Mouse (Mus musculus) regulatory T cell (primary cell): Measurements from ENCODE around the gene Elp6.
"Not testable (repeated sequence)": the region's sequence is repeated elsewhere in the genome, so short reads cannot be mapped to it uniquely, and the experiment has no call there.

Source experiments
- in situ Hi-C: fragments of 300-600 bp; cut with MboI, MseI; formaldehyde crosslinking; loops from one replicate; pipeline ENCODE4 v1.15.1; 2025; ENCODE audit warnings: high pct_unique_total_duplicates

The Elp6 gene

GRCm38 (mm10) chr9:110315904-110316303 lies 10.9 kb downstream of the Elp6 start:
- in situ Hi-C loops = no loop called here

DNA sequence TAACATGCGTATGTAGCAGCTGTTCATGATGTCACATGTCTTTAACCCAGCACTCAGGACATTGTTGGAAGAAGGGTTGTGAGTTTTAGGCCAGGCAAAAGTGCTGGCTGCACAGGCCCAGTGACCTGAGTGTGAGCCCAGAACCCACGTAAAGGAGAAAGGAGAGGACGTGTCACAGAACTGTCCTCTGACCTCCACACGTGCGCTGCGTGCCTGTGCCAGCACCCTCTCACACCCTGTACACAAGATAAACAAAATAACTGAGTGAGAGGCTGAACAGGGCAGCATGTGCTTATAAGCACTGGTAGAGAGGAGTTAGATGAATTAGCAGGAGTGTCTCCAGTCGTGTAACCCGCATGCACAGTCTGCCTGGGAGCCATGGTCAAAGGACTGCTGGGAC lies 11.5 kb downstream of the Elp6 start:
- in situ Hi-C loops = no loop called here

DNA sequence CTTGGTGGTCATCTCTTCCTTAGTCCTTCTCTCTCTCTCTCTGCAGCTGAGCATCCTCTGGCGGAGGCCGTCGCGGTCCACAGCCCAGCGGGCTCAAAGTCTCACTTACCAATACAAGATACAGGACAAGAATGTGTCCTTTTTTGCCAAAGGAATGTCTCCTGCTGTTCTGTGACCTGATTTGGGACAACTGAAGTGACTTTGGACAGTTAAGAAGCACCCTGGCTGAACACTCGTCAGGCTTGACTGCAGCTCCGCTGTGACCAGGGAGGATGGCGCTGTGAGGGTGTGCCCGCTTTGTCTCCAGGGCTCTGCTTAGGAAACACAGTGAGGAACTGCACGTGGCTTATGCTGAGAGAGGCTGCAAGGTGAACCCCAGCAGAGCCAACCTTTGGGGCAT lies 15.8 kb downstream of the Elp6 start:
- in situ Hi-C loops = no loop called here

DNA sequence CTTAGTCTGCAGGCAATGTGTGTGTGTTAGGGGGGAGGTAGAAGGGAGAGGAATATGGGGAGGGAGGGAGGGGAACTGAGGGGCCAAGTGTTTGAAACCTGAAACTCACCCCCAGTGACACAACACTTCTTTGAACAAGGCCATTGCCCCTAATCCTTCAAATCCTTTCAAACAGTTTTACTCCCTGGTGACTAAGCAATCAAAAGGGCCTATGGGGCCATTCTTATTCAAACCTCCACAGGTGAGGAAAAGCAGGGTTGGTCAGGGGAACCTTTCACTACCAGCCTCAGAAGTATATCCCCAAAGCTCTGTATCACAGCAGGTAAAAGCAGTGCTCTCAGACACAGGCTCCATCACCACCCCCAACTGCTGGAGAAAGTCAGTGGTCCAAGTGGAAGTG lies 18.0 kb downstream of the Elp6 start:
- in situ Hi-C loops = no loop called here

- in situ Hi-C loops = no loop called here
Measured at GRCm38 (mm10) chr9:110324181-110324580, 19.2 kb downstream of the Elp6 start.

DNA sequence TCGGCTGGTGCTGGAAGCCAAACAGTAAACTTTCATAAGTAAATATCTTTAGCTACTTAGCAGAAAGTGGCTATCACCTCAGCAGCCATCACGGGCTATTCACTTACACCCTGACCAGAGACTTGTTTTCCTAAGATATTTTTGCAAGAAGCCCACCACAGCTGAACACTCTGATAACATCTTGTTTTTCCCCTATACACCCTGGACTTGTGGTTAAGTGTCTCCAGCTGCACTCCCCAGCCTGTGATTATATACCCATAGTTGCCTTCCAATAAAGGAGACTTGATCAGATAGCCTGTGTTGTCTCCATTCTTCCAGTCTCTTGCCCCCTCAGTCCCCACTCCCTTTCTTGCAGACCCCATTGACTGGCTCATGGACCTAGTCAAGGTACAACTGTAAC lies 23.2 kb downstream of the Elp6 start:
- in situ Hi-C loops = no loop called here

DNA sequence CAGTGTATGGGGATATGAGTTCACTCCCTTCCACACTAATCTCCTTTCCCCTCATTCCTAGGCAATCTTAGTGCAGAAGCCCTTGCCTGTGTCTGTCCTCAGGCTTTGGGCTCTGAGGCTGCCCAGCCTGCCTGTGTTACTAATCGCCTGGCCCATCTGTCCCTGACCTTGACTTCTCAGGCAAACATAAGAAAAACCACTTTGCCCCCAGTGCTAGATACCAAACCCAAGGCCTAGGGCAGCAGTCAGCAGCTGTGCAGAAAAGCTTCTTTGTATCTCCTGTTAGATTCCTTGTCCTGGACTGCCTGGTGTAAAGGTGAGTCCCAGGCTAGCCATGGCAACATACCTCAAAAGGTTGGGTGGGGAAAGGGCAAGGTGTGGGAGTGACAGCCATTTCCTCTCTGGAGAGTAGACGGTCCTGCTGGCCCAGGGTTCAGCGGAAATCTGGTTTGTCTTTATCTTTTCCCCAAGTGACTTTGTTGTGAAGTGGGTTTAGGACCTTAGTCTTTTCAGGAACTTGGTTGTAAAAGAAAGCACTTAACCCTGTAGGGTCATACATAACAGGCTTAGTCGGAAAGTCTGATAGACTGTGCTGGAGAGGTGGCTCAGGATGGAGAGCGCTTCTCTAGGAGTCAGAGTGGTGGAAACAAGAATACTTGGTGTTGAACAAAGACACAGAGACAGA lies 24.1 kb downstream of the Elp6 start:
- in situ Hi-C loops = no loop called here

GRCm38 (mm10) chr9:110329655-110330054 lies 24.7 kb downstream of the Elp6 start:
- in situ Hi-C loops = no loop called here

DNA sequence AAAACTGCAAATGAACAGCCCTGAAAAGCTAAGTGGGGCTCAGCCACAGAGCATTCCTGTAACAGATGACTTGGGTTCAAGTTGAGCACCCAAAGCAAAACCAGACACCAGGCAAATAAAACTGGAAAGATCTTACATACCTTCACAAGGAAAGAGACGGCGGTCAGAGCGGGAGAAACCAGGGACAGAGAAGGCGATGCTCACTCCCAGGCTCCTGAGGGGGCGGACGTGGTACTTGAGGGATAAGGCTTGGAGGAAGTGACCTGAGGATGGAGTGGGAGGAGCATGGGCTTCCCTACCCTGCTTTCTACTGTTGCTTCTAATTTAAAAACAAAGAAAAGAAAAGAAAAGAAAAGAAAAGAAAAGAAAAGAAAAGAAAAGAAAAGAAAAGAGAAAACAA lies 25.4 kb downstream of the Elp6 start:
- in situ Hi-C loops = no loop called here

DNA sequence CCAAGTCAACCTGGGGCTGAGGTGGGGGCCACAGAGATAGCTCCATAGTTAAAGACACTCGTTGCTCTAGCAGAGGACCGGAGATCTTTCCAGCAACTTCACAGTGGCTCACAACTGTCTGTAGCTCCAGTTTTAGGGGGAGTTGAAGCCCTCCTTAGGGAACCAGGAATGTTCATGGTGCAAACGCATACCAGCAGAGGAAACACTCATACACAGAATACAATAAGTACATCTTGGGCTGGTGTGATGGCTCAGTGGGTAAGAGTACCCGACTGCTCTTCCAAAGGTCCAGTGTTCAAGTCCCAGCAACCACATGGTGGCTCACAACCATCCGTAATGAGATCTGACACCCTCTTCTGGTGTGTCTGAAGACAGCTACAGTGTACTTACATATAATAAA lies 25.9 kb downstream of the Elp6 start:
- in situ Hi-C loops = not testable (repeated sequence)

- in situ Hi-C loops = no loop called here
Measured at GRCm38 (mm10) chr9:110333135-110333895, 28.3 kb downstream of the Elp6 start, which contains the start of gene Scap. Scap (plus strand) TSS chr9:110333288.

DNA sequence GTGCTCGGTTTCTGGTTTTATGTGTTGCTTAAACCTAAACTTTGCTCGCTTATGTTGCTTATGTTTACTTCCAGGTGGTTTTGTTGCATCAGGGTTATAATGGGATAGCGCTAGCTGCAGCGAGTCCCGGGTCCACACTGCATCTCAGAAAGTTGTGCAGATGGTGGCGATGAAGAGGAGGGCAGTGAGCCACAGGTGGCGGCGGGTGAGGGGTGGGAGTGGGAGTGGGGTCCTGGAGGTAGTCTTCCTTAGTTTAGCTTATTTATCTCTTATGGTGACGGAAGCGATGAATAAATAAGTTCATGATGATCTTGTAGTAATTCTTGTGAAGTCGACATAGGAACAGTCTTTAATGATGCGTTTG lies 28.9 kb downstream of the Elp6 start:
- in situ Hi-C loops = no loop called here

DNA sequence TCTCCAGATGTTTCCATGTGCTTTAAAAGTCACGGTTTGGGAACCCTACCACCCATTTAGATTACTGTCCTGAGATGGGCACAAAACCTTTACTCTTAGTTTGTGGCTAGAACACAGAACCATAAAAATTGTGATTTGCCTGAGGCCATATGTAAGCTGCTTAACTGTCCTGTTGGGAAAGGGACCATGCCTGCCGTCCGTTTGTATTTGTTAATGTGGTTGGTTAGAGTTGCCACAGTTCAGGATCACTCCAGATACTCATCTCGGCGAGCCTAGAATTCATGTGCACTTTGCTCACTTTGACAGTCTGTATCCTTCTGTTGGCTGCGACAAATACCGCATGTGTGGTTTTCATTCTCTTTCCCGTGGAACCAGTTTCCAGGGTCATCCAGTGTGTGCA lies 29.9 kb downstream of the Elp6 start:
- in situ Hi-C loops = no loop called here

- in situ Hi-C loops = no loop called here
Measured at GRCm38 (mm10) chr9:110340037-110340750, 35.2 kb downstream of the Elp6 start.

DNA sequence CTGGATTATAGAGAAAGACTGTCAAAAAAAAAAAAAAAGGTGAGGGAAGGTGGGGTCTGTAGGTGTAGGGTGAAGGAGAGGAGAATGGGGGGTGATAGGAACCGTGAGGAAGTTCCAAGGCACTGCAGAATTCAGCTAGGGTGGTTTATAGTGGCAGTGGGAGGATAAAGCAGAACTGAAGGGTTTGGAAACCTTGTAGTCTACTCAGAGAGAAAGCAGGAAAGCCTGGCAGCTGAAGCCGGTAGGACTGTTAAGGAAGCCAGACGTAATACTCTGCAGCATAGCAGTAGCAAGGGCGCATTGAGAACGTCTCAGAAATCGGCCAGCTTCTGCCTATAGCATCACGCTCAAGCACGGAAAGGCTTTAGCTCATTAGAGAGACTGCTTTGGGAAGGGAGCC lies 37.0 kb downstream of the Elp6 start:
- in situ Hi-C loops = no loop called here

DNA sequence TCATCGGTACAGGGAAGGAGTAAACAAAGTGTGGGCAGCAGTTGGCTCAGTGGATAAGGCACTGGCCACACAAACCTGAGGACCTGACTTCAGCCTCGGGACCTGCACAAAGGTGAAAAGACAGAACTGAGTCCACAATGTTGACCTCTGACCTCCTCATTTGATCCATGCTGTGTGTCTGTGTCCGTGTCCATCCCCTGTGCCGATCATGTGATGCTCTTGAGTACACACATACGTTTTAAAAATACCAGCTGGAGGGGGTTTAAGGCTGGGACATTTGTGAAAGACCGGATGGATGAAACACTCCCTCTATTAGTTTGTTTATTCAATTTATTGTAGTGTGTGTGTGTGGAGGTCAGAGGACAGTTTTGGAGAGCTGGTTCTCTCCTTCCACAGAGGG lies 38.8 kb downstream of the Elp6 start:
- in situ Hi-C loops = no loop called here

GRCm38 (mm10) chr9:110345057-110345739 lies 40.2 kb downstream of the Elp6 start:
- in situ Hi-C loops = no loop called here

DNA sequence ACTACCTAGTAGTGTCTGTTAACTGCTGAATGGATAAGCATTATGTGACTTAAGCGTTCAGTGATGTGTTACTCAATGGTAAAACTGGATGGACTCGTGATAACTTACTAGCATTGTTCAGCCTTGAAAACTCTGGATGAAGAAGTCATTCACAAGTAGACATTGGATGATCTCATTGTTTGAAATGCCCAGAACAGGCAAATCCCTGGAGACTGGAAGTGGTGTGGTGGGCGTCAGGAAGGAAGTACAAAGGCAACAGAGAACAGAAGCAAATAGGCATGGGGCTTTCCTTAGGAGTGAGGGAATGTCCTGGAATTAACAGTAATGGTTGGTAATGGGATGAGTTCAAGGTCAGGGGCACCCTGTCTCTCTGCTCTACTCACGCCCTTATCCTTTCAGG lies 43.9 kb downstream of the Elp6 start:
- in situ Hi-C loops = no loop called here

GRCm38 (mm10) chr9:110350188-110350587 lies 45.2 kb downstream of the Elp6 start:
- in situ Hi-C loops = no loop called here

- in situ Hi-C loops = no loop called here
Measured at GRCm38 (mm10) chr9:110350612-110351011, 45.6 kb downstream of the Elp6 start.

- in situ Hi-C loops = no loop called here
Measured at GRCm38 (mm10) chr9:110351350-110351749, 46.4 kb downstream of the Elp6 start.

DNA sequence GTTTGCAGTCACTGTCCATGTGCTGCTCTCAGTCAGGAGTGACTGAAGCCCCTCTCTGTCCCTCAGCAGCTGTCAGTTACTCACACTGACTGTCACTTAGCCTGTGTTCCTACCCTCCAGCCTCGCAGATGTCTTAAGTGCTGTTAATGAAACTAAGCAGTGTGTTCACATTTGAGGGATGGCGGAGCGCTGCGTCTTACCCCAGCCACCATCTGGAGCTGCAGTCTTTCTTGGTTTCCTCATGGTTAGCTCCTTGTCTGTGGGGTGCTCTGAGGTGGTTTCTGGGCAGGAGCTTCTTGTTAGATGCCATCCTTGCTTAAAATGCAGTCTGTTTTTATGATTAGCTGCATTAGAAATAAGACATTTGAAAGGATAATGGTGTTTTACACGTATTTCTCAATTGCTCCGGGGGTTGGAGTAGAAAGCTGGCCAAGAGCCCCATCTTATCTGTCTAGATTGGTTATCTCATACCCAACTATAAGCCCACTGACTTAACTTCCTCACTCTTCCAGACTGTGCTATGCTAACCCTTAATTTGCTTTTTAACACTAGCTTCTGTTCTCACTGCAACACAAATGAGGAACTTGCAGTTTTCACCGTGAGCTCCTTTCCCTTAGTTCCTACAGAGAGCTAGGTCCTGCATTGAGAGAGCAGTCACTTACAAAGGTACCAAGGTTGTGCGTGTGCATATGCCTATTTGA lies 47.1 kb downstream of the Elp6 start:
- in situ Hi-C loops = no loop called here
